Mouse (Mus musculus): ENCODE data around the gene Pms2. TPM values are rescaled to one million over a fixed set of nuclear protein-coding genes. Genes with fewer than 3 reads are reported as not detected.

The Pms2 gene
- polyA plus RNA-seq, 1 experiment from 2014 or later, result 16.7 TPM

DNA sequence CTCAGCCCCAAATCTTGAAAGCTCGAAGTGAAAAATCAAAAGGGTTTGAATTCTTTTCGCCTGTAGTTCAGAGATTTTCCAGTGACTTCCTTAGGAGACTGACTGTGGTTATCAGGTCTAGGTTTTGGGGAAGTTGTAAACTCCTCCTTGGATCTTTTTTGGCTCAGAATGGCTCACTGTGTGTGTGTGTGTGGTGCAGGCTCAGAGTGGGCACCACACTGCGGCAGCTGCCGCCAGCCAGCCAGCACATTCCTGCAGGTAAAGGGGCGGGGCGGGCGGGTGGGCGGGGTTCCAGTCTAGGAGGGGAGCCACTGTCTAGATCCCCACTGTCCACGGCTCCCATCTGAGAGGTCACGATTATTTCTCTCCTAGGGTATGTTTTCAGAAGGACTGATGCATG is 31.8 kb downstream of the Pms2 start:
- no peaks in the 10 kb centered on the region for H3K9me3 ChIP-seq (replicated peaks; ENCODE audit: low read length)
- ATAC-seq (replicated peaks; ENCODE audit: low FRiP score, low read depth), result no peak
- no peaks in the 10 kb centered on the region for H3K4me1 ChIP-seq (replicated peaks; ENCODE audit: insufficient read depth, low read length)
- WGBS, result 18% methylated on average over 10 of the region's 10 CpGs
- DNase-seq (ENCODE audit: low spot score), result no peak
- H3K36me3 ChIP-seq (ENCODE audit: insufficient read depth, low read length), result no peaks in the 10 kb centered on the region
- no peak overlapping the region for H3K9ac ChIP-seq (ENCODE audit: low read depth, low read length)
- H3K4me3 ChIP-seq (replicated peaks; ENCODE audit: low read depth, low read length), result no peak overlapping the region
- no peaks in the 10 kb centered on the region for H3K27me3 ChIP-seq (ENCODE audit: insufficient read depth, low read length)
- no peak overlapping the region for H3K27ac ChIP-seq
- no peak for TF ChIP-seq CTCF (IDR thresholded peaks at IDR 0.05; ENCODE audit: low read depth)
- H3K4me2 ChIP-seq (ENCODE audit: low read length), result no peak overlapping the region

DNA sequence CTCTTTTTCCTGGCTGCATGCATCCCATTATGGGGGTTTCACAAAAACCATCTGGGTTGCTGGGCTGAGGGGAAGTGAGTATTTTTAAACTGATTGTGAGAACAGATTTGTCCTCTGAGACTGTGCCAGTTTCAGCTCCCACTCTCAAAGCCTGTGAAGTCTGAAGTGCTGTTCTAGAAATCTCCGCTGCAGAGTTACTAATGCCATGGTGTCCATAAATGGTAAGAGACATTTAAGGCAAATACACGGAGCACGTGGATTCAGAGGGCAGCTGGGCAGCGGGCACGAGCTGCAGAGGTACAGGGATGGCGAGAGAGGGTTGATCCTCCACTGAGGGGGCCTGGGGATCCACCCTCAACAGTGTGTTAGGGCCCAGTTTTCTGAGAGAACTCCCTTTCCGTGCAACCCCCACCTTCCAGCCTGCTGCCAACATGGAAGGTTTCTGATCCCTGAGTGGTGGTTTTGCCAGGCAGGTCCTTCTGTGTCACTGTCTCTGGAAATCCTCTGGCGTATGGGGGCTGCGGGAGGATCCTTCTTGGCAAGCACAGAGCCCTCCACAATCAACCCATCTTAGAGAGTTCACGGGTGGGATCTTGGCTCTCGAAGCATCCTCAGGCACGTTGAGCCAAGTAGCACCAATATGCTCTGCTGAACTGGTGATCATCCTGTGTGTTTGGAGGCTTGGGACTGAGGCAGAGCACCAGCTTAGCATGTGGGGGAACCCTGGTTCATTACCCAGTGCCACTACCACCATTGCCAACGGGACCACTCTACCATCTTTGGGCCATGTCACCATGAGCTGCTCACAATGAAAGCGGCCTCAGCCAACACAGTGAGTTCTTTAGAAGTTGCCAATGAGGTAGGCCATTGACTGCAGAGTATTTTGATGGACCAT is 33.7 kb downstream of the Pms2 start:
- no peaks in the 10 kb centered on the region for H3K9me3 ChIP-seq (replicated peaks; ENCODE audit: low read length)
- no peaks in the 10 kb centered on the region for H3K4me1 ChIP-seq (replicated peaks; ENCODE audit: insufficient read depth, low read length)
- ATAC-seq (replicated peaks; ENCODE audit: low FRiP score, low read depth) (no peak), DNase-seq (ENCODE audit: low spot score) (no peak)
- no peak for TF ChIP-seq CTCF (IDR thresholded peaks at IDR 0.05; ENCODE audit: low read depth)
- H3K9ac ChIP-seq (ENCODE audit: low read depth, low read length), result no peak overlapping the region
- 85% methylated on average over 14 of the region's 14 CpGs for WGBS
- no peak overlapping the region for H3K27ac ChIP-seq
- H3K4me3 ChIP-seq (replicated peaks; ENCODE audit: low read depth, low read length), result no peak overlapping the region
- H3K27me3 ChIP-seq (ENCODE audit: insufficient read depth, low read length), result no peaks in the 10 kb centered on the region
- H3K36me3 ChIP-seq (ENCODE audit: insufficient read depth, low read length), result no peaks in the 10 kb centered on the region
- H3K4me2 ChIP-seq (ENCODE audit: low read length), result no peak overlapping the region

DNA sequence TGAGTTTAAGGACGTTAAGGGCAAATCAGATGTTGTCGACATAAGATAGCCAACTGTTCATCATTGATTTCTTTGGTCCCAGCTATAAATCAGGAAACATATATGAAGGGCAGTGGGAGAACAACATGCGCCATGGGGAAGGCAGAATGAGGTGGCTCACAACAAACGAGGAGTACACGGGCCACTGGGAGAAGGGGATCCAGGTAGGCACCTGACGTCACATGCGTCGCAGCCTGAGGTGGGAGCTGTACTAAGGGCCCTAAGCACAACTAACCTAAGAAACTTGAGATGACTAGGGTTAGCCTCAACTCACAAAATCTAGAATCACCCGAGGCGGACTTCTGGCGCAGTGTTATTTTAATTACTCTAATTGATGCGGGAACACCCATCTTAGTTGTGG is 38.6 kb downstream of the Pms2 start:
- no peak overlapping the region for H3K27ac ChIP-seq
- H3K36me3 ChIP-seq (ENCODE audit: insufficient read depth, low read length), result no peaks in the 10 kb centered on the region
- no peak for TF ChIP-seq CTCF (IDR thresholded peaks at IDR 0.05; ENCODE audit: low read depth)
- H3K27me3 ChIP-seq (ENCODE audit: insufficient read depth, low read length), result no peaks in the 10 kb centered on the region
- DNase-seq (ENCODE audit: low spot score) (no peak), ATAC-seq (replicated peaks; ENCODE audit: low FRiP score, low read depth) (no peak)
- H3K4me3 ChIP-seq (replicated peaks; ENCODE audit: low read depth, low read length), result no peak overlapping the region
- H3K9me3 ChIP-seq (replicated peaks; ENCODE audit: low read length), result no peaks in the 10 kb centered on the region
- no peaks in the 10 kb centered on the region for H3K4me1 ChIP-seq (replicated peaks; ENCODE audit: insufficient read depth, low read length)
- no peak overlapping the region for H3K9ac ChIP-seq (ENCODE audit: low read depth, low read length)
- WGBS, result 84% methylated on average over 12 of the region's 12 CpGs
- H3K4me2 ChIP-seq (ENCODE audit: low read length), result no peak overlapping the region

DNA sequence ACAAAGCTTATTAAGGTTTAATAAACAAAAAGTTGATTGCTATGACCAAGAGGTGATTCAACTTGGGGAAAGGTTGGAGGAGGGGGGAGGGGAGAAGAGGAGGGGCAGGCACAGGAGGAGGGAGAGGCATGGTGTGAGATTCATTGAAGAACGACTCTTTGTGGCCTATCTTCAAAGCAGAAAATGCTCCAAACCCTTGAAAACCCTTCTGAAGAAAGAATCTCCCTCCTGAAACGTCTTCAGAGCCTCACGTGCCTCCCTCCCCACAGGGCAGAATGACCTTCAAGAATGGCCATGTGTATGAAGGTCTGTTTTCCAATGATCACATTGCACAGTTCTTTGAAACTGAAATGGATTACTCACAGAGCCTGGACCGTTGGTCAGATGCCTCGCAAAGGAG is 40.3 kb downstream of the Pms2 start:
- no peaks in the 10 kb centered on the region for H3K27me3 ChIP-seq (ENCODE audit: insufficient read depth, low read length)
- WGBS, result 41% methylated on average over 5 of the region's 5 CpGs
- no peak for ATAC-seq (replicated peaks; ENCODE audit: low FRiP score, low read depth)

DNA sequence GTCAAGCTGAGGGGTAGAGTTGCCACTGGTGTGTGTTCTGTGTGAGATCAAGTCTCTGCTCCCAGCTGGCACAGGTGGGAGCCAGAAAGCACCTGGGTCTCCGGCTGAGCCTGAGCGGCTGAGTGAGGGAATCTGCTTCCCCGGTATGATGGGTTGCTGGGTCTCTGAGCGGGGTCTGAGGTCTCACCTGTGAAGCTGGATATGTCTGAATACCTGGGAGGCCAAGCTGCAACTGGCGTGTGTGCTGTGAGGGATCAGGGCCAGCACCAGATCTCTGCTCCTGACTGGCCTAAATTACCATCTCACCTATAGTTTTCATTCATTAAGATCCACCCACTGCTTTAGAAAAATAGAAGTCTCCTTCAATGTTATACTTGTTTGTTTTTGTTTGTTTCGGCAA is 47.3 kb downstream of the Pms2 start:
- Histone ChIP-seq H3K27me3 (ENCODE audit: insufficient read depth, low read length) (no peaks in the 10 kb centered on the region), H3K4me2 (ENCODE audit: low read length) (no peak overlapping the region), H3K36me3 (ENCODE audit: insufficient read depth, low read length) (no peaks in the 10 kb centered on the region), H3K4me3 (replicated peaks; ENCODE audit: low read depth, low read length) (no peak overlapping the region), H3K9ac (ENCODE audit: low read depth, low read length) (no peak overlapping the region), H3K9me3 (replicated peaks; ENCODE audit: low read length) (no peaks in the 10 kb centered on the region), H3K4me1 (replicated peaks; ENCODE audit: insufficient read depth, low read length) (no peaks in the 10 kb centered on the region), H3K27ac (no peak overlapping the region)
- no peak for DNase-seq (ENCODE audit: low spot score)
- TF ChIP-seq CTCF (IDR thresholded peaks at IDR 0.05; ENCODE audit: low read depth), result no peak
- ATAC-seq (replicated peaks; ENCODE audit: low FRiP score, low read depth), result no peak
- 94% methylated on average over 6 of the region's 6 CpGs for WGBS

More for the DNA sequence above, 40.3 kb downstream of the Pms2 start:
- no peak overlapping the region for H3K27ac ChIP-seq
- H3K4me3 ChIP-seq (replicated peaks; ENCODE audit: low read depth, low read length), result no peak overlapping the region
- H3K4me2 ChIP-seq (ENCODE audit: low read length), result no peak overlapping the region
- no peaks in the 10 kb centered on the region for H3K9me3 ChIP-seq (replicated peaks; ENCODE audit: low read length)
- DNase-seq (ENCODE audit: low spot score), result no peak
- H3K9ac ChIP-seq (ENCODE audit: low read depth, low read length), result no peak overlapping the region
- H3K4me1 ChIP-seq (replicated peaks; ENCODE audit: insufficient read depth, low read length), result no peaks in the 10 kb centered on the region
- TF ChIP-seq CTCF (IDR thresholded peaks at IDR 0.05; ENCODE audit: low read depth), result no peak
- H3K36me3 ChIP-seq (ENCODE audit: insufficient read depth, low read length), result no peaks in the 10 kb centered on the region

DNA sequence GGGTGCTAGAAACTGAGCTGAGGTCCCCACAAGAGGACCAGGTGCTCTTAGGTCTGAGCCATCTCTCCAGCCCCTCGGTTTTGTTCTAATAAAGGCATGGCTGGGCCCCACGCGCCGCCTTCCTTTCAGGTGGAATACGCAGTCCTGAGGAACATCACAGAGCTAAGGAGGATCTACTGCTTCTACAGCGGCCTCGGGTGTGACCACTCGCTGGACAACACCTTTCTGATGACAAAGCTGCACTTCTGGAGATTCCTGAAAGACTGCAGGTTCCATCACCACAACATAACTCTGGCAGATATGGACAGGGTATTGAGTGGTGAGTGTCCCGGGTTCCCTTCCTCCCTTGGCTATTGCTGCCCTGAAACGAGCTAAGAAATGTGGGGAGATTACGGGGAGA is 49.8 kb downstream of the Pms2 start:
- Histone ChIP-seq H3K9me3 (replicated peaks; ENCODE audit: low read length) (no peaks in the 10 kb centered on the region), H3K27ac (no peak overlapping the region), H3K36me3 (ENCODE audit: insufficient read depth, low read length) (no peaks in the 10 kb centered on the region), H3K9ac (ENCODE audit: low read depth, low read length) (no peak overlapping the region), H3K27me3 (ENCODE audit: insufficient read depth, low read length) (no peaks in the 10 kb centered on the region), H3K4me2 (ENCODE audit: low read length) (no peak overlapping the region), H3K4me3 (replicated peaks; ENCODE audit: low read depth, low read length) (no peak overlapping the region), H3K4me1 (replicated peaks; ENCODE audit: insufficient read depth, low read length) (no peaks in the 10 kb centered on the region)
- no peak for DNase-seq (ENCODE audit: low spot score)
- no peak for TF ChIP-seq CTCF (IDR thresholded peaks at IDR 0.05; ENCODE audit: low read depth)
- ATAC-seq (replicated peaks; ENCODE audit: low FRiP score, low read depth), result no peak
- 92% methylated on average over 11 of the region's 11 CpGs for WGBS
